Mouse (Mus musculus) heart, adult 2 months (tissue): Measurements from ENCODE around the gene Mdfic. TPM values are rescaled to one million over a fixed set of nuclear protein-coding genes. Genes with fewer than 3 reads are reported as not detected.

Source experiments
- DNase-seq, 2 experiments: peaks; one replicate each; pipeline ENCODE4 v3.0.0; 2021
- H3K27ac ChIP-seq: fragments of 200-600 bp; 2 replicates; pipeline ENCODE4 v1.8.1; 2022
- H3K27me3 ChIP-seq: fragments of 200-500 bp; 2 replicates; pipeline ENCODE4 v1.6.1; 2012; ENCODE audit warnings: mild to moderate bottlenecking, low read length, inconsistent platforms, mixed read lengths; ENCODE audit not compliant: control insufficient read depth, insufficient read depth
- H3K36me3 ChIP-seq: fragments of 200-500 bp; 2 replicates; pipeline ENCODE4 v1.6.1; 2012; ENCODE audit warnings: low read length, inconsistent platforms; ENCODE audit not compliant: control insufficient read depth, insufficient read depth
- H3K4me1 ChIP-seq: fragments of 200-500 bp; 2 replicates; pipeline ENCODE4 v1.6.1; 2011; ENCODE audit warnings: low read length; ENCODE audit not compliant: control insufficient read depth, insufficient read depth
- H3K4me3 ChIP-seq: fragments of 200-600 bp; 2 replicates; pipeline ENCODE4 v1.8.1; 2022
- H3K79me2 ChIP-seq: fragments of 200-500 bp; replicated peaks from 2 replicates; pipeline ENCODE4 v1.6.1; 2012; ENCODE audit warnings: mild to moderate bottlenecking, inconsistent platforms, low read length, moderate library complexity, mixed read lengths; ENCODE audit not compliant: control insufficient read depth, insufficient read depth
- H3K9ac ChIP-seq: fragments of 200-500 bp; 2 replicates; pipeline ENCODE4 v1.6.1; 2012; ENCODE audit warnings: low read depth, mild to moderate bottlenecking, control low read depth, inconsistent platforms, low read length, mixed read lengths
- CTCF ChIP-seq: fragments of 200-600 bp; IDR thresholded peaks from 2 replicates; pipeline ENCODE4 v1.8.1; 2022; ENCODE audit warnings: antibody characterized with exemption, mild to moderate bottlenecking, moderate library complexity
- EP300 ChIP-seq: fragments of 200-500 bp; IDR thresholded peaks from 2 replicates; pipeline ENCODE4 v1.6.1; 2011; ENCODE audit warnings: low read depth, low read length, control low read depth; ENCODE audit not compliant: insufficient read depth
- POLR2A ChIP-seq: fragments of 200-500 bp; IDR thresholded peaks from 2 replicates; pipeline ENCODE4 v1.6.1; 2011; ENCODE audit warnings: mild to moderate bottlenecking, low read depth, low read length, control low read depth; ENCODE audit not compliant: insufficient read depth
- WGBS: fragments of 180-500 bp; shearing (Covaris S2); methylation state at CpG from one replicate; pipeline ENCODE4 v1.1.7; 2018; 5-methylcytosine and 5-hydroxymethylcytosine counted together
- intact Hi-C: fragments of 180-260 bp; cut with DNase I; formaldehyde crosslinking; loops from one replicate; pipeline ENCODE4 v1.15.1; 2025
- polyA plus RNA-seq: library from polyadenylated mRNA; depleted of rRNA; stranded (reverse); fragments of >200 nt; gene quantifications from 2 replicates; pipeline ENCODE4 v1.2.3, GENCODE M21; 2012
- total RNA-seq, 2 experiments: library from RNA; stranded (reverse); gene quantifications; 2 replicates each; pipeline ENCODE4 v1.2.3; 2021

Gene Mdfic
- total and polyA plus RNA-seq, 3 experiments = 5.3 to 15.3 (median 14.5) TPM

GRCm38 (mm10) chr6:15780688-15781087, 60.2 kb downstream of the Mdfic start:
- Histone ChIP-seq H3K36me3 (peaks cover 16% of the 10 kb centered on the region), H3K79me2 (no peaks in the 10 kb centered on the region; the same call in 1 of the 2 replicates), H3K4me1 (peaks cover 7% of the 10 kb centered on the region), H3K27ac (no peak overlapping the region; the same call in 1 of the 2 replicates), H3K9ac (no peak overlapping the region), H3K4me3 (no peak overlapping the region), H3K27me3 (no peaks in the 10 kb centered on the region)
- DNase-seq = no peak
- intact Hi-C loops = no loop called here
- WGBS = 53% methylated on average over 2 of the region's 2 CpGs
- no peak for TF ChIP-seq POLR2A
- TF ChIP-seq EP300 = no peak
- no peak for TF ChIP-seq CTCF

- 49% methylated on average over 16 of the region's 16 CpGs for WGBS
- no peaks in the 10 kb centered on the region for H3K27me3 ChIP-seq
- peak overlapping the region; percentile 24 for H3K27ac ChIP-seq
- TF ChIP-seq POLR2A (no peak), CTCF (peak; percentile 98), EP300 (peak; percentile 69; the same call in 1 of the 2 replicates)
- H3K4me1 ChIP-seq = peaks cover 19% of the 10 kb centered on the region
- no peak overlapping the region for H3K9ac ChIP-seq
- DNase-seq = peak; percentile 81 to 84
- H3K36me3 ChIP-seq = peaks cover 4% of the 10 kb centered on the region
- intact Hi-C loops = loop anchor here (2.0 to 10.0 kb wide), 4 partner anchors 69 to 888 kb away; partner anchors contain the start of genes Foxp2 and Mdfic
- H3K4me3 ChIP-seq = no peak overlapping the region
- H3K79me2 ChIP-seq = peaks cover 2% of the 10 kb centered on the region
Observed at GRCm38 (mm10) chr6:15789523-15790500, 69.4 kb downstream of the Mdfic start.

GRCm38 (mm10) chr6:15792680-15793601, 72.5 kb downstream of the Mdfic start:
- peak overlapping the region; percentile 24 for H3K4me3 ChIP-seq
- WGBS = 51% methylated on average over 12 of the region's 12 CpGs

GRCm38 (mm10) chr6:15793602-15794345, 73.3 kb downstream of the Mdfic start:
- Histone ChIP-seq H3K79me2 (no peaks in the 10 kb centered on the region), H3K36me3 (peaks cover 4% of the 10 kb centered on the region), H3K4me3 (peak overlapping the region; percentile 24), H3K4me1 (peaks cover 19% of the 10 kb centered on the region), H3K9ac (peak overlapping the region; percentile 69), H3K27me3 (no peaks in the 10 kb centered on the region), H3K27ac (peak overlapping the region; percentile 86)
- WGBS = 30% methylated on average over 8 of the region's 8 CpGs
- intact Hi-C loops = loop anchor here (5.0 to 10.0 kb wide), 3 partner anchors 121 to 891 kb away; partner anchors contain the start of gene Foxp2
- TF ChIP-seq CTCF (0 out of 2 replicates have a peak, but pooled peaks have one; percentile 3), POLR2A (no peak), EP300 (no peak)
- DNase-seq = peak; percentile 60 to 72

More at GRCm38 (mm10) chr6:15792680-15793601, 72.5 kb downstream of the Mdfic start:
- Histone ChIP-seq H3K27me3 (no peaks in the 10 kb centered on the region), H3K27ac (peak overlapping the region; percentile 86), H3K79me2 (no peaks in the 10 kb centered on the region), H3K9ac (peak overlapping the region; percentile 8; the same call in 1 of the 2 replicates), H3K4me1 (peaks cover 19% of the 10 kb centered on the region), H3K36me3 (peaks cover 4% of the 10 kb centered on the region)
- peak; percentile 35 to 44 for DNase-seq
- intact Hi-C loops = loop anchor here (5.0 to 10.0 kb wide), 3 partner anchors 121 to 891 kb away; partner anchors contain the start of gene Foxp2
- TF ChIP-seq POLR2A (no peak), EP300 (no peak), CTCF (no peak)

- Histone ChIP-seq H3K9ac (no peak overlapping the region), H3K4me1 (peaks cover 17% of the 10 kb centered on the region), H3K27me3 (no peaks in the 10 kb centered on the region), H3K36me3 (peaks cover 4% of the 10 kb centered on the region), H3K27ac (no peak overlapping the region), H3K79me2 (no peaks in the 10 kb centered on the region; the same call in 1 of the 2 replicates), H3K4me3 (no peak overlapping the region)
- TF ChIP-seq CTCF (no peak), EP300 (no peak), POLR2A (no peak)
- WGBS = 79% methylated on average over 3 of the region's 3 CpGs
- intact Hi-C loops = loop anchor here (5.0 to 10.0 kb wide), 3 partner anchors 122 to 892 kb away; partner anchors contain the start of gene Foxp2
- DNase-seq = no peak
Observed at GRCm38 (mm10) chr6:15794801-15795200, 74.3 kb downstream of the Mdfic start.
